Mouse (Mus musculus): ENCODE results near the gene 4930455H04Rik.

Gene 4930455H04Rik

GRCm38 (mm10) chr3:116966800-116967199, 1.3 kb upstream of the 4930455H04Rik start:
- DNase-seq (ENCODE audit: extremely low read depth, low read depth), result no peak

GRCm38 (mm10) chr3:116967436-116967835, 631 bp upstream of the 4930455H04Rik start:
- no peak for DNase-seq (ENCODE audit: extremely low read depth, low read depth)

GRCm38 (mm10) chr3:116968540-116968997, 502 bp downstream of the 4930455H04Rik start, which contains the start of gene Palmd:
Gene Palmd (minus strand): TSS chr3:116968987.
- DNase-seq (ENCODE audit: extremely low read depth, low read depth), result no peak

- no peak for DNase-seq (ENCODE audit: extremely low read depth, low read depth)
Measured at GRCm38 (mm10) chr3:116969003-116969402, 936 bp downstream of the 4930455H04Rik start.

- DNase-seq (ENCODE audit: extremely low read depth, low read depth), result no peak
Measured at GRCm38 (mm10) chr3:116969786-116970185, 1.7 kb downstream of the 4930455H04Rik start.

GRCm38 (mm10) chr3:116981811-116982575, 13.9 kb downstream of the 4930455H04Rik start:
- no peak for DNase-seq (ENCODE audit: extremely low read depth, low read depth)

GRCm38 (mm10) chr3:116985042-116985455, 17.0 kb downstream of the 4930455H04Rik start:
- DNase-seq (ENCODE audit: extremely low read depth, low read depth), result no peak

GRCm38 (mm10) chr3:116985741-116986140, 17.7 kb downstream of the 4930455H04Rik start:
- no peak for DNase-seq (ENCODE audit: extremely low read depth, low read depth)

- DNase-seq (ENCODE audit: extremely low read depth, low read depth), result peak; percentile 75
Measured at GRCm38 (mm10) chr3:116986451-116986850, 18.4 kb downstream of the 4930455H04Rik start.

GRCm38 (mm10) chr3:116988221-116988620, 20.2 kb downstream of the 4930455H04Rik start:
- no peak for DNase-seq (ENCODE audit: extremely low read depth, low read depth)

GRCm38 (mm10) chr3:116991180-116991579, 23.1 kb downstream of the 4930455H04Rik start:
- no peak for DNase-seq (ENCODE audit: extremely low read depth, low read depth)

GRCm38 (mm10) chr3:116993011-116993410, 24.9 kb downstream of the 4930455H04Rik start:
- no peak for DNase-seq (ENCODE audit: extremely low read depth, low read depth)

- DNase-seq (ENCODE audit: extremely low read depth, low read depth), result no peak
Measured at GRCm38 (mm10) chr3:117001686-117002485, 33.8 kb downstream of the 4930455H04Rik start.

- DNase-seq (ENCODE audit: extremely low read depth, low read depth), result no peak
Measured at GRCm38 (mm10) chr3:117003379-117003778, 35.3 kb downstream of the 4930455H04Rik start.

GRCm38 (mm10) chr3:117006636-117007035, 38.6 kb downstream of the 4930455H04Rik start:
- no peak for DNase-seq (ENCODE audit: extremely low read depth, low read depth)

- no peak for DNase-seq (ENCODE audit: extremely low read depth, low read depth)
Measured at GRCm38 (mm10) chr3:117007340-117007739, 39.3 kb downstream of the 4930455H04Rik start.

GRCm38 (mm10) chr3:117010182-117010581, 42.1 kb downstream of the 4930455H04Rik start:
- DNase-seq (ENCODE audit: extremely low read depth, low read depth), result no peak

GRCm38 (mm10) chr3:117020319-117020718, 52.3 kb downstream of the 4930455H04Rik start:
- no peak for DNase-seq (ENCODE audit: extremely low read depth, low read depth)

GRCm38 (mm10) chr3:117021907-117022306, 53.8 kb downstream of the 4930455H04Rik start:
- DNase-seq (ENCODE audit: extremely low read depth, low read depth), result no peak

- DNase-seq (ENCODE audit: extremely low read depth, low read depth), result no peak
Measured at GRCm38 (mm10) chr3:117024111-117024510, 56.0 kb downstream of the 4930455H04Rik start.

- DNase-seq (ENCODE audit: extremely low read depth, low read depth), result no peak
Measured at GRCm38 (mm10) chr3:117024557-117024956, 56.5 kb downstream of the 4930455H04Rik start.

GRCm38 (mm10) chr3:117025421-117025820, 57.4 kb downstream of the 4930455H04Rik start:
- DNase-seq (ENCODE audit: extremely low read depth, low read depth), result no peak

All from MEL-GATA-1-ER (cell line).